Mouse (Mus musculus): Measurements from ENCODE around the gene Trim65. TPM values are rescaled to one million over a fixed set of nuclear protein-coding genes. Genes with fewer than 3 reads are reported as not detected.

Trim65 gene
- polyA plus RNA-seq, 1 experiment from 2014 or later, result 5.5 TPM

DNA sequence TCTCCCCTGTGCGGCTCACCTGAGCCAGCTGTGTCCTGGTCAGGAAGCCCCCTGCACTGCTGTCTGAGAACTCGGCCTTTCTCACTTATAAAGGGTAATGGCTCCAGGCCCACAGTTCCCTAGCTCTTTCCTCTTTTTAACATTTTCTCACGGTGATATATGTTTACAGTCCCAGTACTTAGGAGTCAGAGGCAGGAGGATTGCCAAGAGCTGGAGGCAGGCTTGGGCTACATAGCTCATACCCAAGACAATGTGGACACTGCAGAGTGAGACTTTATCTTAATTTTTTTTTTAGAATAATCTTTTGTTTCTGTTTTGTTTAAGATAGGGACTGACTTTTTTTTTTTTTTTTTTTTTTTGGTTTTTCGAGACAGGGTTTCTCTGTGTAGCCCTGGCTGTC lies 28.5 kb downstream of the Trim65 start:
- Histone ChIP-seq H3K27me3 (replicated peaks; ENCODE audit: control insufficient read depth, insufficient read depth, low read length) (peaks cover 8% of the 10 kb centered on the region), H3K9ac (ENCODE audit: low read length) (no peak overlapping the region), H3K4me1 (replicated peaks; ENCODE audit: control insufficient read depth, insufficient read depth, low read length) (peaks cover 64% of the 10 kb centered on the region), H3K36me3 (ENCODE audit: control insufficient read depth, insufficient read depth, low read length) (no peaks in the 10 kb centered on the region), H3K9me3 (ENCODE audit: control insufficient read depth, low read length) (no peaks in the 10 kb centered on the region), H3K27ac (ENCODE audit: low read depth) (peak overlapping the region; percentile 74; the same call in 1 of the 2 replicates), H3K4me3 (ENCODE audit: low read depth, low read length) (no peak overlapping the region), H3K4me2 (ENCODE audit: low read length) (no peak overlapping the region)
- 58% methylated on average over 3 of the region's 4 CpGs for WGBS
- no peak for DNase-seq (ENCODE audit: low spot score)
- ATAC-seq (replicated peaks; ENCODE audit: low FRiP score, low TSS enrichment, low read depth), result no peak

DNA sequence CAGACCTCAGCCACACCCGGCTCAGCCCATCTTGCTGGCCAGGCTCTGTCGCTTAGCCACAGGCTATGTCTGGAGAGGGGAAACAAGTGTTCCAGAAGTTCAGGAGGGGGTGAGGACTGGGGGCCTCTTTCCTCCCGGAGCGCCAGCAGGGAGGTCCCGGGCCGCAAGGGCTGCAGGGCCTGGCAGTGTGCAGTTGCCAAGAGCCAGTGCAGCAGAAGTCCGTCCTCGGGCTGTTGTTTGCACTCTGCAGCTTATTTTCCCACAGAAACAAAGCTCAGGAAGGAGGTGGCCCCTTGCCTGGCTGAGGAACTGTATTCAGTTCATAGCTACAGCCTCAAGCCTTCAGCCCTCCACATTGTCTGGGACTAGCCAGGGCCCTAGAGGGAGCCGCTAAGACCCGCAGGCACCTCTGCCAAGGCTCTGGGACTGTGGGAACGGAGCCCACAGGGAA lies 29.0 kb downstream of the Trim65 start:
- H3K4me2 ChIP-seq (ENCODE audit: low read length), result 0 out of 2 replicates have a peak overlapping the region, but pooled peaks have one; percentile 6
- WGBS, result 24% methylated on average over 11 of the region's 11 CpGs
- no peak overlapping the region for H3K4me3 ChIP-seq (ENCODE audit: low read depth, low read length)
- ATAC-seq (replicated peaks; ENCODE audit: low FRiP score, low TSS enrichment, low read depth), result no peak
- H3K4me1 ChIP-seq (replicated peaks; ENCODE audit: control insufficient read depth, insufficient read depth, low read length), result peaks cover 60% of the 10 kb centered on the region
- H3K27me3 ChIP-seq (replicated peaks; ENCODE audit: control insufficient read depth, insufficient read depth, low read length), result peaks cover 3% of the 10 kb centered on the region
- H3K9ac ChIP-seq (ENCODE audit: low read length), result peak overlapping the region; percentile 5; the same call in 1 of the 2 replicates
- no peaks in the 10 kb centered on the region for H3K9me3 ChIP-seq (ENCODE audit: control insufficient read depth, low read length)
- H3K27ac ChIP-seq (ENCODE audit: low read depth), result peak overlapping the region; percentile 74
- H3K36me3 ChIP-seq (ENCODE audit: control insufficient read depth, insufficient read depth, low read length), result no peaks in the 10 kb centered on the region
- peak; percentile 70 for DNase-seq (ENCODE audit: low spot score)

DNA sequence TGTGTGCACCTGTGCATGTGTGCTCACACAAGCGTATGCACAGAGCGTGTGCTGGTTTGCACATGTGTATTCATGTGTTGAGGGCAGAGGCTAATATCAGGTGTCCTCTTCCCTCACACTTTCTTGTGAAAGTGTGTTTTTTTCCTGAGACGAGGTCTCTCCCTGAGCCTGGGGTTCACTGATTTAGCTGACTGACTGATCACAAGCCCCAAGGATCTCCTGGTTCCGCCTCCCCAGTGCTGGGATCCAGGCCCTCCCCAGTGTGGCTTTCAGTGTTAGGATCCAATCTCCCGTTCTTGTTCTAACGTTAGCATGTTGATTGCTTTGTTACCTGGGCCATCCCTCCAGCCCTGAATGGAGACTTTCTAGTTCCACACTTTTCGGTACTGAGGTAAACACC lies 30.1 kb downstream of the Trim65 start:
- ATAC-seq (replicated peaks; ENCODE audit: low FRiP score, low TSS enrichment, low read depth), result no peak
- Histone ChIP-seq H3K27ac (ENCODE audit: low read depth) (peak overlapping the region; percentile 74; the same call in 1 of the 2 replicates), H3K9ac (ENCODE audit: low read length) (no peak overlapping the region), H3K4me1 (replicated peaks; ENCODE audit: control insufficient read depth, insufficient read depth, low read length) (peaks cover 50% of the 10 kb centered on the region), H3K4me3 (ENCODE audit: low read depth, low read length) (no peak overlapping the region), H3K4me2 (ENCODE audit: low read length) (no peak overlapping the region), H3K9me3 (ENCODE audit: control insufficient read depth, low read length) (0 out of 2 replicates have a peak, but pooled peaks cover 3% of the 10 kb centered on the region), H3K27me3 (replicated peaks; ENCODE audit: control insufficient read depth, insufficient read depth, low read length) (no peaks in the 10 kb centered on the region), H3K36me3 (ENCODE audit: control insufficient read depth, insufficient read depth, low read length) (no peaks in the 10 kb centered on the region)
- DNase-seq (ENCODE audit: low spot score), result no peak
- WGBS, result 68% methylated on average over 7 of the region's 7 CpGs

DNA sequence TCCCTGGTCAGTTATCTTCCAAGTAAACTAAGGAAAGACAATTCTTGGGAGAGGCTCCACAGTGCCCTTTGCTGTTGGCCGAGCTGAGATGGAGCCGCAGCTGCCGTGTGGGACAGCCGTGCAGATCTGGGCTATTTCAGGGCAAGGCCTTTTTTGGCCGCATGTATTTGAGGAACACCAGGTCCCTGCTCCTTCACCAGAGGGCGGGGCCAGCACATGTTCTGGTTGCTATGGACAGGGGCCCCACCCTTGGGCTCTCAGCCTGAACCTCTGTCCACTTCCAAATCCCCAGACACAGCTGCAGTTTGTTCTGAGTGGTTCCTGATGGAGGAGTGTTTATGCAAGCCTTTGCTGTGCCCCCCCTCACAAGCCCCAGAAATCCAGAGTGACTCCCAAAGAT lies 30.5 kb downstream of the Trim65 start:
- 26% methylated on average over 6 of the region's 6 CpGs for WGBS
- H3K4me2 ChIP-seq (ENCODE audit: low read length), result no peak overlapping the region

DNA sequence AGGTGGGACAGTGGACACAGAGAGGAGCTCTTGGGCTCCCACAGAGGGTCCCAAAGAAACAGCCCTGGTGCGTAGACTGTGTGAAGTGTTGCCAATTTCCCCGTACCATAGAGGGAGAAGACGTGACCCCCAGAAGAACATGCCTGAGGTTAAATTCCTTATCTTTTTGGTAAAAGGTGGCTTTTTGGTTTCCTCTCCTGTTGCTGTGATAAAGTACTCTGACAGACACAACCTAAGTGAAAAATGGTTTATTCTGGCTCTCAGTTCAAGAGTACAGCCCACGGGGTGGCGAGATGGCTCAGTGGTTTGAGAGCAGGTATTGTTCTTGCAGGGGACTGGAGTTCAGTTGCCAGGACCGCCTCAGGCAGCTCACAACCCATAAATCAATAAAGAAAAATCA lies 31.5 kb downstream of the Trim65 start:
- DNase-seq (ENCODE audit: low spot score), result no peak
- no peak for ATAC-seq (replicated peaks; ENCODE audit: low FRiP score, low TSS enrichment, low read depth)
- H3K27me3 ChIP-seq (replicated peaks; ENCODE audit: control insufficient read depth, insufficient read depth, low read length), result no peaks in the 10 kb centered on the region
- no peaks in the 10 kb centered on the region for H3K36me3 ChIP-seq (ENCODE audit: control insufficient read depth, insufficient read depth, low read length)
- peaks cover 49% of the 10 kb centered on the region for H3K4me1 ChIP-seq (replicated peaks; ENCODE audit: control insufficient read depth, insufficient read depth, low read length)
- 0 out of 2 replicates have a peak, but pooled peaks cover 3% of the 10 kb centered on the region for H3K9me3 ChIP-seq (ENCODE audit: control insufficient read depth, low read length)
- H3K4me3 ChIP-seq (ENCODE audit: low read depth, low read length), result no peak overlapping the region
- 86% methylated on average over 6 of the region's 6 CpGs for WGBS
- no peak overlapping the region for H3K4me2 ChIP-seq (ENCODE audit: low read length)
- H3K27ac ChIP-seq (ENCODE audit: low read depth), result no peak overlapping the region
- H3K9ac ChIP-seq (ENCODE audit: low read length), result no peak overlapping the region

More for the DNA sequence above, 30.5 kb downstream of the Trim65 start:
- Histone ChIP-seq H3K9ac (ENCODE audit: low read length) (no peak overlapping the region), H3K4me1 (replicated peaks; ENCODE audit: control insufficient read depth, insufficient read depth, low read length) (peaks cover 50% of the 10 kb centered on the region), H3K27me3 (replicated peaks; ENCODE audit: control insufficient read depth, insufficient read depth, low read length) (no peaks in the 10 kb centered on the region), H3K4me3 (ENCODE audit: low read depth, low read length) (no peak overlapping the region), H3K9me3 (ENCODE audit: control insufficient read depth, low read length) (0 out of 2 replicates have a peak, but pooled peaks cover 3% of the 10 kb centered on the region), H3K27ac (ENCODE audit: low read depth) (peak overlapping the region; percentile 74; the same call in 1 of the 2 replicates), H3K36me3 (ENCODE audit: control insufficient read depth, insufficient read depth, low read length) (no peaks in the 10 kb centered on the region)
- DNase-seq (ENCODE audit: low spot score) (no peak), ATAC-seq (replicated peaks; ENCODE audit: low FRiP score, low TSS enrichment, low read depth) (no peak)

DNA sequence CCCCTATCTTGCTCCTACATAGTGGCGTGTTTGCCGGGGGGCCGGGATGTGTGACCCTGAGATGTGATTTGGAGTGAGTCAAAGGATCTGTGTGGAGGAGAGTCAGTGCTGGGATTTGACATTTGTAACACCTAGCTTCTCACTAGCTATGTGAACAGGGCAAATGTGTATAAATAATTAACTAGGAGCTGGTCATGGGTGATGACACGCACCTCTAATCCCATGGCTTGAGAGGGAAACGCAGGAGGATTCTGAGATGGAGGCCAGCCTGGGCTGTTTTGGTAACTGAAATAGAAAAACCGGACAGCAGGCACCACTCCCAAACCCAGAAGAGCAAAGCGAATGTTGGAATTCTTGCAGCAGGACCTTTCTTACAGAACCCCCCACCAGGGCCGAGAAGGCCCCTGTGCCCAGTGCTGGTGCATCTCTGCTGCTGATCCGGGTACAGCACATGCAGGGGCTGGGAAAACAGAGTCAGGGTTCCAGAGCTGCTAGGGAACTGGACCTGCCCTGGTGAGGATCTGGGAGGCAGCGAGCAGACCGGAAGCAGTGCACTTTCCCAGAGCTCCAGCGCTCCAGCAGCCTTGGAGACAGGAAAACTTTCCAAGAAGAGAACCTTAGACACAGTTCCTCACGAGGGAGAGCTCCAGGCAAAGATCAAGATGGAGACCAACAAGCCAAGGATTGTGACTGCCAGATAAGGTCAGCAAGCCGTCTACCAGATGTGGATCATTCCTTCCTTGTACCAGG lies 32.0 kb downstream of the Trim65 start:
- Histone ChIP-seq H3K4me2 (ENCODE audit: low read length) (no peak overlapping the region), H3K4me3 (ENCODE audit: low read depth, low read length) (no peak overlapping the region), H3K27ac (ENCODE audit: low read depth) (0 out of 2 replicates have a peak overlapping the region, but pooled peaks have one; percentile 14), H3K4me1 (replicated peaks; ENCODE audit: control insufficient read depth, insufficient read depth, low read length) (peaks cover 47% of the 10 kb centered on the region), H3K9me3 (ENCODE audit: control insufficient read depth, low read length) (0 out of 2 replicates have a peak, but pooled peaks cover 3% of the 10 kb centered on the region), H3K36me3 (ENCODE audit: control insufficient read depth, insufficient read depth, low read length) (no peaks in the 10 kb centered on the region), H3K27me3 (replicated peaks; ENCODE audit: control insufficient read depth, insufficient read depth, low read length) (no peaks in the 10 kb centered on the region), H3K9ac (ENCODE audit: low read length) (no peak overlapping the region)
- no peak for ATAC-seq (replicated peaks; ENCODE audit: low FRiP score, low TSS enrichment, low read depth)
- WGBS, result 60% methylated on average over 14 of the region's 14 CpGs
- no peak for DNase-seq (ENCODE audit: low spot score)

DNA sequence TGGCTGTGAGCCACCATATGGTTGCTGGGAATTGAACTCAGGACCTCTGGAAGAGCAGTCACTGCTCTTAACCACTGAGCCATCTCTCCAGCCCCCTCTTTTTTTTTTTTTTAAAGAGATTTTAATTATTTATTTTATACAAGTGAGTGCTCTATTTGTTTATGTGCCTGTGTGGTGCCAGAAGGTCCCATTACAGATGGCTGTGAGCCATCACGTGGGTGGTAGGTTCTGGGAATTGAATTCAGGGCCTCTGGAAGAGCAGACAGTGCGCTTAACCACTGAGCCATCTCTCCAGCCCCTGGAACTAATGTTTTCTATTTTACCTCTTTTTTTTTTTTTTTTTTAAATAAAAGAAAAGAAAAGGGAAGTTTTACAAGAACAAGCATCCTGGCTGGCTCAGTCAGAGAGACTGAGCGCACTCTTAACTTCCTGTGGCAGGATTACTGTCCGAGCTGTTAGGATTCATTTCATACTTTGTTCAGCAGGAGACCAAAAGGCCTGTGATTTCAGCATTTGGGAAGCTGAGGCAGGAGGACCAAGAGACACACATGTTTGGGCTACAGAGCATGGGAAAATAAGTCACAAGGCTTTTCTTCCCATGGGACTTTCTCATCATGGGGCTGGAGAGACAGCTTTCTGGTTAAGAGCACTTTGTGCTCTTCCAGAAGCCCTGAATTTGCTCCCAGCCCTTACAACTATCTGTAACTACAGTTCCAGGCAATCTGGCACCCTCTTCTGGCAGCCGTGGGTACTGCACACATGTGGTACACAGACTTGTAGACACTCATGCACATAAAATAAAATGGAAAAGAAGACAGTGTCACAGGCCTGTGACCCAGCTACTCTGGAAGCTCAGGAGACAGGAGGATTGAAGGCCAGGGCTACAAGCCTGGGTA lies 34.5 kb downstream of the Trim65 start:
- peak; percentile 74 for DNase-seq (ENCODE audit: low spot score)
- Histone ChIP-seq H3K27me3 (replicated peaks; ENCODE audit: control insufficient read depth, insufficient read depth, low read length) (no peaks in the 10 kb centered on the region), H3K4me3 (ENCODE audit: low read depth, low read length) (no peak overlapping the region), H3K9ac (ENCODE audit: low read length) (no peak overlapping the region), H3K27ac (ENCODE audit: low read depth) (no peak overlapping the region), H3K4me2 (ENCODE audit: low read length) (no peak overlapping the region), H3K36me3 (ENCODE audit: control insufficient read depth, insufficient read depth, low read length) (no peaks in the 10 kb centered on the region), H3K4me1 (replicated peaks; ENCODE audit: control insufficient read depth, insufficient read depth, low read length) (peaks cover 28% of the 10 kb centered on the region), H3K9me3 (ENCODE audit: control insufficient read depth, low read length) (0 out of 2 replicates have a peak, but pooled peaks cover 3% of the 10 kb centered on the region)
- no peak for ATAC-seq (replicated peaks; ENCODE audit: low FRiP score, low TSS enrichment, low read depth)
- 89% methylated on average over 5 of the region's 5 CpGs for WGBS

DNA sequence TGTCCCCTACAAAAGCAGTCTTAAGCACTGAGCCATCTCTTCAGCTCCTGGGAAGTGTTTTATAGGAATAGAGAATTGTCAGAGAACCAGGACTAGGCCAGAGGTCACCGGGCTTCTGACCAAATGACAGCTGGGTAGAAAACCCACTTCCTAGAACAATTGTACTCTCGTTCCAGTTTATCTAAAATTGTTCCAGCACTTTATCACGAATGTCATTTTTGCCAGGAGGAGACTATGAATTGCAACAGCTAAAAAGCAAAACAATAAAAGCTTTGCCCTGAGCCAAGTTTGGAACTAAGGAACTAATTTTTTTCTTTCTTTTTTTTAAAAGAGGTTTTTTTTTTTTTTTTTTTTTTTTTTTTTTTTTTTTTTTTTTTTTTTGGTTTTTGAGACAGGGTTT lies 35.4 kb downstream of the Trim65 start:
- H3K36me3 ChIP-seq (ENCODE audit: control insufficient read depth, insufficient read depth, low read length), result no peaks in the 10 kb centered on the region
- ATAC-seq (replicated peaks; ENCODE audit: low FRiP score, low TSS enrichment, low read depth) (no peak), DNase-seq (ENCODE audit: low spot score) (no peak)
- no peaks in the 10 kb centered on the region for H3K27me3 ChIP-seq (replicated peaks; ENCODE audit: control insufficient read depth, insufficient read depth, low read length)
- WGBS, result 73% methylated on average over 3 of the region's 3 CpGs
- H3K9me3 ChIP-seq (ENCODE audit: control insufficient read depth, low read length), result 0 out of 2 replicates have a peak, but pooled peaks cover 3% of the 10 kb centered on the region
- no peak overlapping the region for H3K4me2 ChIP-seq (ENCODE audit: low read length)
- no peak overlapping the region for H3K27ac ChIP-seq (ENCODE audit: low read depth)
- H3K9ac ChIP-seq (ENCODE audit: low read length), result no peak overlapping the region
- H3K4me1 ChIP-seq (replicated peaks; ENCODE audit: control insufficient read depth, insufficient read depth, low read length), result peaks cover 20% of the 10 kb centered on the region
- no peak overlapping the region for H3K4me3 ChIP-seq (ENCODE audit: low read depth, low read length)
